Mouse (Mus musculus) kidney, postnatal 10 days (tissue): Measurements from ENCODE around the gene Elf5.
A peak's percentile ranks its signal among the peaks of the same experiment; 100 is the strongest.

Experiments used
- DNase-seq: peaks from one replicate; pipeline ENCODE4 v3.0.0; 2021; ENCODE audit warnings: mixed read lengths

The Elf5 gene

GRCm38 (mm10) chr2:103411348-103411747 lies at the start of gene Elf5:
Gene Elf5, plus strand, starts transcription at chr2:103411688.
- DNase-seq: no peak

GRCm38 (mm10) chr2:103372541-103372940 lies 38.9 kb upstream of the Elf5 start:
- no peak for DNase-seq

- DNase-seq: peak; percentile 67
Measured at GRCm38 (mm10) chr2:103379502-103380160, 31.9 kb upstream of the Elf5 start.

GRCm38 (mm10) chr2:103382174-103382573 lies 29.3 kb upstream of the Elf5 start:
- DNase-seq: no peak

- DNase-seq: no peak
Measured at GRCm38 (mm10) chr2:103387881-103388280, 23.6 kb upstream of the Elf5 start.

- no peak for DNase-seq
Measured at GRCm38 (mm10) chr2:103388311-103388710, 23.2 kb upstream of the Elf5 start.

GRCm38 (mm10) chr2:103390086-103390988 lies 21.2 kb upstream of the Elf5 start:
- DNase-seq: no peak

- DNase-seq: no peak
Measured at GRCm38 (mm10) chr2:103391626-103392025, 19.9 kb upstream of the Elf5 start.

GRCm38 (mm10) chr2:103398110-103398509 lies 13.4 kb upstream of the Elf5 start:
- DNase-seq: no peak

GRCm38 (mm10) chr2:103400691-103401090 lies 10.8 kb upstream of the Elf5 start:
- no peak for DNase-seq

GRCm38 (mm10) chr2:103406239-103406638 lies 5.2 kb upstream of the Elf5 start:
- DNase-seq: no peak

- DNase-seq: peak; percentile 22
Measured at GRCm38 (mm10) chr2:103411816-103412215, 328 bp downstream of the Elf5 start.

GRCm38 (mm10) chr2:103413381-103413780 lies 1.9 kb downstream of the Elf5 start:
- no peak for DNase-seq

GRCm38 (mm10) chr2:103415774-103416173 lies 4.3 kb downstream of the Elf5 start:
- DNase-seq: no peak

- DNase-seq: peak; percentile 27
Measured at GRCm38 (mm10) chr2:103420650-103421507, 9.4 kb downstream of the Elf5 start.

GRCm38 (mm10) chr2:103423884-103424283 lies 12.4 kb downstream of the Elf5 start:
- no peak for DNase-seq

- peak; percentile 77 for DNase-seq
Measured at GRCm38 (mm10) chr2:103424349-103425026, 13.0 kb downstream of the Elf5 start.

- no peak for DNase-seq
Measured at GRCm38 (mm10) chr2:103425456-103426063, 14.1 kb downstream of the Elf5 start.

GRCm38 (mm10) chr2:103428356-103428755 lies 16.9 kb downstream of the Elf5 start:
- no peak for DNase-seq

GRCm38 (mm10) chr2:103430712-103431111 lies 19.2 kb downstream of the Elf5 start:
- DNase-seq: peak; percentile 39

GRCm38 (mm10) chr2:103432695-103433275 lies 21.3 kb downstream of the Elf5 start:
- DNase-seq: no peak

GRCm38 (mm10) chr2:103435110-103435509 lies 23.6 kb downstream of the Elf5 start:
- no peak for DNase-seq
